7 mouse cellular contexts compared by ENCODE assay signal in the genomic region with DNA sequence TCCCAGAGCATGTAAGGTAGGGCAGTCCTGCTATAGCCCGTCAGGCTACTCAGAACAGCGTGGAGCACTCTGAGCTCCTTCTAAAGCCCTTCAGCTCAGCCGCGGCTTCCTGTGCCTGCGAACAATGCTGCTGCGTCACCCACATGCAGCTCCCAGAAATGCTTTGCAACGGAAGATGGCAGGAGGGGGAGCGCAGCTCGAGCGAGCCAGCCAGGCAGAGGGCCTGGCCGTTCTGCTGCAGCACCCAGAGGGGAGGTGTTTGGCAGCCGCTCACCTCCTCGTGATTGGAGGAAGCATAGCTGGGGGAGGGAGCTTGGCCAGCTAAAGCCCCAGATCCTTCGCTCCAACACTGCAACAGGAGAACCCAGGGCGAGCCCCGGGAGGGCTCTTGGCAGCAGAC. TPM values are rescaled to one million over a fixed set of nuclear protein-coding genes. Genes with fewer than 3 reads are reported as not detected.
DNase-seq lines count a peak whose midpoint lies in the region; ATAC-seq lines count a peak whose summit lies in the region.

No protein-coding gene starts in this region.

- peak overlapping the region; percentile 95 for H3K27ac ChIP-seq in intestine, embryonic 16.5 days (ENCODE audit: low read length)
- H3K27ac ChIP-seq in midbrain, embryonic 11.5 days (ENCODE audit: low read depth, low read length) = peak overlapping the region; percentile 85

- no peaks in the 10 kb centered on the region for H3K9me3 ChIP-seq in intestine, embryonic 16.5 days (ENCODE audit: control insufficient read depth, low read length)
- no peaks in the 10 kb centered on the region for H3K9me3 ChIP-seq in midbrain, embryonic 11.5 days (ENCODE audit: control insufficient read depth, low read length)

- H3K4me2 ChIP-seq in intestine, embryonic 16.5 days (ENCODE audit: low read depth, low read length) = peak overlapping the region; percentile 80
- H3K4me2 ChIP-seq in midbrain, embryonic 11.5 days = peak overlapping the region; percentile 69

- no peaks in the 10 kb centered on the region for H3K27me3 ChIP-seq in intestine, embryonic 16.5 days (replicated peaks; ENCODE audit: control insufficient read depth, insufficient read depth, low read length)
- H3K27me3 ChIP-seq in midbrain, embryonic 11.5 days (ENCODE audit: control insufficient read depth, insufficient read depth, low read length) = no peaks in the 10 kb centered on the region

- peak; percentile 95 for DNase-seq in adrenal gland, adult 8-10 months
- peak; percentile 92 for DNase-seq in embryo, embryonic 9.5 days (ENCODE audit: extremely low spot score)
- peak; percentile 85 to 95 for DNase-seq in gastrocnemius, postnatal 4 days (ENCODE audit: low spot score in 2 of 2)
- DNase-seq in left cerebral cortex, postnatal 36 days (ENCODE audit: low spot score in 2 of 2) = peak; percentile 91 to 92
- peak; percentile 95 for DNase-seq in midbrain, embryonic 11.5 days (ENCODE audit: low spot score, missing footprints)
- peak; percentile 97 for DNase-seq in skeletal muscle tissue, adult 2 months (ENCODE audit: low read depth, low spot score)

- peaks cover 26% of the 10 kb centered on the region for H3K4me1 ChIP-seq in intestine, embryonic 16.5 days (ENCODE audit: control insufficient read depth, insufficient read depth, low read length)
- peaks cover 20% of the 10 kb centered on the region for H3K4me1 ChIP-seq in midbrain, embryonic 11.5 days (ENCODE audit: control insufficient read depth, insufficient read depth, low read length)

- H3K9ac ChIP-seq in intestine, embryonic 16.5 days (ENCODE audit: low read depth, low read length) = peak overlapping the region; percentile 78
- H3K9ac ChIP-seq in midbrain, embryonic 11.5 days (ENCODE audit: low read length) = peak overlapping the region; percentile 83

- H3K4me3 ChIP-seq in intestine, embryonic 16.5 days (ENCODE audit: low read length) = peak overlapping the region; percentile 64
- peak overlapping the region; percentile 62 for H3K4me3 ChIP-seq in midbrain, embryonic 11.5 days (ENCODE audit: low read depth, low read length)

- H3K36me3 ChIP-seq in intestine, embryonic 16.5 days (ENCODE audit: control insufficient read depth, insufficient read depth, low read length) = peaks cover 6% of the 10 kb centered on the region
- peaks cover 2% of the 10 kb centered on the region for H3K36me3 ChIP-seq in midbrain, embryonic 11.5 days (ENCODE audit: control insufficient read depth, insufficient read depth, low read length)

- 0% methylated on average over 16 of the region's 16 CpGs for WGBS in intestine, embryonic 16.5 days
- WGBS in midbrain, embryonic 11.5 days = under 1% methylated on average over 16 of the region's 16 CpGs

- ATAC-seq in intestine, embryonic 16.5 days = peak; percentile 97
- ATAC-seq in midbrain, embryonic 11.5 days (ENCODE audit: low FRiP score) = peak; percentile 99

- intact Hi-C loops in left cerebral cortex, postnatal 36 days (cut with DNase I) = loop anchor here (5.0 kb wide), 1 partner anchor 64 kb away; a partner anchor contains a TSS

RNA-seq across cellular contexts. Expression of a gene that starts 27.8 kb away (rescaled TPM):
- total RNA-seq in adrenal gland, adult 8-10 months (2022) = 10 to 100 TPM; 42.3 to 71.6 (median 53.0) TPM
- 10 to 100 TPM; 42.9 to 43.8 TPM for total RNA-seq in gastrocnemius, postnatal 4 days (2021)
- 15.3 and 15.4 TPM in 2 replicates for polyA plus RNA-seq in intestine, embryonic 16.5 days (2015; fragmentation: Nextera tagmentation; extraction: Ambion mirVana)
- 100 to 1,000 TPM; 223 to 239 TPM for total RNA-seq in left cerebral cortex, postnatal 36 days (2021)
- polyA plus RNA-seq in midbrain, embryonic 11.5 days (2014; fragmentation: Nextera tagmentation; extraction: Ambion mirVana) = 13.2 and 16.5 TPM in 2 replicates

RNA-seq across cellular contexts. Expression of a gene that starts 50.9 kb away (rescaled TPM):
- 10 to 100 TPM in 1 of 4 experiments, 1 to 10 TPM in 3; 4.3 to 10.6 (median 6.8) TPM for total RNA-seq in adrenal gland, adult 8-10 months (2022)
- 1 to 10 TPM; 2.2 to 2.6 TPM for total RNA-seq in gastrocnemius, postnatal 4 days (2021)
- 4.1 and 4.6 TPM in 2 replicates for polyA plus RNA-seq in intestine, embryonic 16.5 days (2015; fragmentation: Nextera tagmentation; extraction: Ambion mirVana)
- 10 to 100 TPM; 69.7 to 72.3 TPM for total RNA-seq in left cerebral cortex, postnatal 36 days (2021)
- polyA plus RNA-seq in midbrain, embryonic 11.5 days (2014; fragmentation: Nextera tagmentation; extraction: Ambion mirVana) = 8.5 and 8.8 TPM in 2 replicates

Comparison
In these comparisons a context has a peak if more than half of its experiments do, and no peak if none do; other contexts are left out.
1. Peak in every context shown above with its lines: DNase-seq, ATAC-seq, H3K4me3 ChIP-seq and H3K27ac ChIP-seq.
2. RNA of a gene that starts 50.9 kb away (total RNA-seq): 69.7 to 72.3 TPM in left cerebral cortex, postnatal 36 days; 4.3 to 10.6 TPM in adrenal gland, adult 8-10 months and 2.2 to 2.6 TPM in gastrocnemius, postnatal 4 days; every median in the first group is over 4 times any median in the second.